Mouse (Mus musculus): Measurements from ENCODE around the gene Ric1. TPM values are rescaled to one million over a fixed set of nuclear protein-coding genes. Genes with fewer than 3 reads are reported as not detected.

Gene Ric1
- polyA plus RNA-seq, 1 experiment from 2014 or later = 12.1 TPM

DNA sequence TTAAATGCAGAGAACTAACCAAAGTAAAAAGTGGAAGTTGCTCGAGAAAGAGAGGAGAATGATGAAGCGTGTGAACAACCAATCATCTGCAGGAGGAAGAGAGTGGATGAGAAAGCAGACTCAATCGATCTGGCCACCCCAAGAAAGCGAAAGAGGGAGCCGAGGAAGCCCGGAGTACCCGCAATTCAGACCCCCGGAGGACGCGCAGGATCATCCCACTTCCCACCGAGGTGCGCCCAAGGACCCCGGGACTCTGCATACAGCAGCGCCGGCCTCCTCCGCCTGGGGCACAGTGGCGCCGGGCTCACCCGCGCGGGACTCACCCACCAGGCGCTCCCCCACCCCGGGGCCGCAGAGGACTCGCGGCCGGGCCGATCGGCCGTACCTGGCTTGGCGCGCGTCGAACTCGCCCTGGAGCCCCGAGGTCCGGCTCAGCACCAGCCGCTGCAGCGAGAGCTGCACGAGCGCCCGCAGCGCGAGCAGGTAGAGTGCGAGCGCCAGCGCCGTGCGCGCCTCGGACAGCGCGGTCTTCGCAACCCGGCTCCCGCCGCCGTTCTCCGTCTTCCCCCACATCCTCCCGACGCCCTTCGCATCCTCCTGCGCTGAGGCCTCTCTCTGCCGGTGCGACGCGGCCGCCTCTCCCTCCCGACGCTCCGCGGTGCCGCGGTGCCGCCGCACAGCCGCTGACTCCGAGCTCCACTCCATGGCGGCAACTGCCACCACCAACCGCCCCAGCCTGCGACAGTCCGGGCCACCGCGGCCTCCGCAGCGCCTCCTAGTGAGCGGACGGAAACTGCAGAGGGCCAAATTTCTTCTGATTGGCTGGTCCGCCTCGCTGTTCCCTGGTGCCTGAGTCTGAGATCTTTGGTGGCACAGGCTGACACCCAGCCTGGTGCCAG, 125.8 kb downstream of the Ric1 start, which contains the start of gene Ermp1:
TSS of gene Ermp1 (minus strand) at position 765 of the 899 bp plus-strand sequence.
- peak within 1 kb of the TSS; percentile 92 for H3K27ac ChIP-seq
- peak; percentile 95 for ATAC-seq (ENCODE audit: low FRiP score)

DNA sequence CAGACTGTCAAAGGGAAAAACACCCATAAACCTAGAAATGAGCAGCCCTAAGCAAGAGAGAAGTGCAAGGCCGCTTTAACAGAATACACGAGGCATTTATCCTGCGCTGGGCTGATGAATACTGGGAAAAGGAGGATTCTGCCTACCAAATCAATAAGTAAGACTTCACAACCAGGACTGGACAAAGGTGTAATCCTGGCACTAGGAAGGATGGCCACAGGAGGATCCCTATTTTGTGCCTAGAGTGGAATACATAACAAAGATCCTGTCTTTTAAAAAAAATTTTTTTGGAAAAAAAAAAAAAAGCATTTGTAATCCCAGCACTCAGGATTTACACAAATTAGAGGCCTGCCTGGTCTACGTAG, 126.5 kb downstream of the Ric1 start:
- H3K4me2 ChIP-seq = peak overlapping the region; percentile 55
- H3K27ac ChIP-seq = no peak overlapping the region
- H3K4me1 ChIP-seq = 0 out of 2 replicates have a peak, but pooled peaks cover 3% of the 10 kb centered on the region
- 0 out of 2 replicates have a peak, but pooled peaks cover 5% of the 10 kb centered on the region for H3K36me3 ChIP-seq (replicated peaks)
- 32% methylated on average over 4 of the region's 4 CpGs for WGBS
- no peaks in the 10 kb centered on the region for H3K9me3 ChIP-seq
- H3K4me3 ChIP-seq (replicated peaks) = peak overlapping the region; percentile 83
- H3K9ac ChIP-seq = peak overlapping the region; percentile 83; the same call in 1 of the 2 replicates
- no peak for ATAC-seq (ENCODE audit: low FRiP score)
- H3K27me3 ChIP-seq = no peaks in the 10 kb centered on the region

More for the DNA sequence above, 125.8 kb downstream of the Ric1 start, which contains the start of gene Ermp1:
- Histone ChIP-seq H3K4me3 (replicated peaks) (peak within 1 kb of the TSS; percentile 83), H3K36me3 (replicated peaks) (0 out of 2 replicates have a peak, but pooled peaks cover 5% of the 10 kb centered on the region), H3K27me3 (no peaks in the 10 kb centered on the region), H3K4me2 (peak within 1 kb of the TSS; percentile 55), H3K4me1 (0 out of 2 replicates have a peak, but pooled peaks cover 3% of the 10 kb centered on the region), H3K9me3 (no peaks in the 10 kb centered on the region), H3K9ac (peak within 1 kb of the TSS; percentile 83)
- WGBS = under 1% methylated on average over 85 of the region's 90 CpGs

DNA sequence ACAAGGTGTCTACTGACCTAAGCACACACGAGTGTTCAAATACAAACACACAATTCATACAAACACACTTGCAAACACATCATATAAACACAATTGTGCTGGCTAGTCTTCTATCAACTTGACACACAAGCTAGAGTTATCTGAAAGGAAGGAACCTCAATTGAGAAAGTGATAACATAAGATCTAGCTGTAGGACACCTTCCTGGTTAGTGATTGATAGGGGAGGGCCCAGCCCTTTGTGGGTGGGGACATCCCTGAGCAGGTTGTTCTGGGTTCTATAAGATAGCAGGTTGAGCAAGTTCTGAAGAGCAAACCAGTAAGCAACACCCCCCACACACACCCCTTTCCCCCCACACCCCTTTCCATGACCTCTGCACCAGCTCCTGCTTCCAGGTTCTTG, 127.6 kb downstream of the Ric1 start:
- Histone ChIP-seq H3K27me3 (no peaks in the 10 kb centered on the region), H3K36me3 (replicated peaks) (0 out of 2 replicates have a peak, but pooled peaks cover 4% of the 10 kb centered on the region), H3K4me3 (replicated peaks) (no peak overlapping the region), H3K9me3 (no peaks in the 10 kb centered on the region), H3K27ac (no peak overlapping the region), H3K4me1 (0 out of 2 replicates have a peak, but pooled peaks cover 3% of the 10 kb centered on the region), H3K9ac (no peak overlapping the region), H3K4me2 (no peak overlapping the region)
- ATAC-seq (ENCODE audit: low FRiP score) = no peak
- WGBS = 72% methylated on average over 1 of the region's 1 CpGs

DNA sequence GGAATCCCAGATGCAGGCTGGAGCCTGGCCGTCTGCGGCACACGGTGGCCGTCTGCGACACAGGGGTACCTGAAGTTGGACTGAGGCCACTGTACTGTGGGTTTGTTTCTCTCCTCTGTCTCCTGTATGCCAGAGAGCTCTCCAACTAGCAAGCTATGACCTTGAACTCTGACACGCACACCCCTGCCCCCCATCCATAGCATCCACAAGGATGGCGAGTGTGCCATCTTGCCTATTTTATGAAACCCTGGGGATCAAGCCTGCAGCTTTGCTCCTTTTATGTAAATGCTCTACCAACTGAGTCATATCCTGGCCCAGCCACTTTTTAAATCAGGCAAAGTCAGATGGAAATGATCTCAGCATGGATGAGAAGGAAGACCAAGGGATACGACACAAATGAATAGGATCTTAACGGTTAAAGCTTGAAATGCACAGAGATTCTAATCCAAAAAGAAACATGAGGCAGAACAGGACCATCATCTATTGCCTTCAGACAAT, 131.7 kb downstream of the Ric1 start:
- H3K9ac ChIP-seq = no peak overlapping the region
- no peaks in the 10 kb centered on the region for H3K4me1 ChIP-seq
- no peak overlapping the region for H3K4me3 ChIP-seq (replicated peaks)
- H3K9me3 ChIP-seq = no peaks in the 10 kb centered on the region
- no peak for ATAC-seq (ENCODE audit: low FRiP score)
- 86% methylated on average over 9 of the region's 9 CpGs for WGBS
- H3K27ac ChIP-seq = no peak overlapping the region
- H3K36me3 ChIP-seq (replicated peaks) = no peaks in the 10 kb centered on the region
- no peak overlapping the region for H3K4me2 ChIP-seq
- H3K27me3 ChIP-seq = no peaks in the 10 kb centered on the region

DNA sequence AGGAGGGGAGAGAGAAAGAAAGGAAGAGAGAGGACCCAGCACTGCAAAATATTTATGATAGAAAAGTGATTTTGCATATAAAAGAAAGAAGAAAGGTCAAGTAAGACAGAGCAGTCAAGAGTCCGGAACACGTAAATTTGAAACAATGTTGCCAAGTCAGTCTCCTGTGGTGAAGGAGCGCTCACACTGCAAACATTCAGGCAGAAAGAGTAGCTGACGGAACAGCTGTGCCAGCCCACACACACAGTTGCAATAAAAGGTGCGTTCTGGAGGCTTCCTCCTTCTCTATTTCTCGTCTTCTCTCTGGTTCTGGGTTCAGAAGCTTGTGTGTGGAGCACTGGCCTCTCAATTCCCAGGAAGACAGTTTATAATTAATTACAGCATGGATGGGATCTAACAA, 133.1 kb downstream of the Ric1 start:
- Histone ChIP-seq H3K4me3 (replicated peaks) (no peak overlapping the region), H3K9me3 (no peaks in the 10 kb centered on the region), H3K36me3 (replicated peaks) (no peaks in the 10 kb centered on the region), H3K4me2 (no peak overlapping the region), H3K27ac (no peak overlapping the region), H3K4me1 (no peaks in the 10 kb centered on the region), H3K27me3 (no peaks in the 10 kb centered on the region), H3K9ac (no peak overlapping the region)
- 45% methylated on average over 6 of the region's 6 CpGs for WGBS
- ATAC-seq (ENCODE audit: low FRiP score) = no peak

DNA sequence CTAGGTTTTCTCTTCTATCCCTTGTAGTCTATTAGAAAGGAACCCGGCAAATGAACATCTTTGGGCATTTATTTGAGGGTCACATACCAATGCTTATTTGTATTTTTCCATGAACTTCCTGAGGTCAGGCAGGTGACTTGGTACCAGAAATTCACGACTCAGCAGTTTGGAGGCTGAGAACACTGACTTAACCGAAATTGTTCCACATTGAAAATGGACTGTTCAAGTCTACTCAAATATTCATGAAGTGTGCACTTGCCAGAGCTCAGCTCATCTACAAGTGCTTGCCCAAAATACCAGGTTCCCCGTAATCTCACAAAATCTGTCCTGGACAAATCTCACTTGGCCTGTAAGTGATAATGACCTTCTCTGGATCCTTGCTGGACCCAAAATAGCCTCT, 133.9 kb downstream of the Ric1 start:
- H3K27ac ChIP-seq = no peak overlapping the region
- H3K4me1 ChIP-seq = no peaks in the 10 kb centered on the region
- no peak for ATAC-seq (ENCODE audit: low FRiP score)
- H3K4me3 ChIP-seq (replicated peaks) = no peak overlapping the region
- no peaks in the 10 kb centered on the region for H3K27me3 ChIP-seq
- H3K4me2 ChIP-seq = no peak overlapping the region
- no peak overlapping the region for H3K9ac ChIP-seq
- 67% methylated on average over 4 of the region's 4 CpGs for WGBS
- no peaks in the 10 kb centered on the region for H3K9me3 ChIP-seq
- H3K36me3 ChIP-seq (replicated peaks) = no peaks in the 10 kb centered on the region

Other genes with a start within 250 kb of the Ric1 start
- 5.3 TPM in 2 replicates for gene Insl6, start 196.9 kb upstream of the Ric1 start, polyA plus RNA-seq (2016; fragmentation: Nextera tagmentation; extraction: Ambion mirVana)
- 1.00 and 1.4 TPM in 2 replicates for gene Rln1, start 187.6 kb upstream of the Ric1 start, polyA plus RNA-seq (2016; fragmentation: Nextera tagmentation; extraction: Ambion mirVana)
- gene Plgrkt, start 154.9 kb upstream of the Ric1 start, polyA plus RNA-seq (2016; fragmentation: Nextera tagmentation; extraction: Ambion mirVana) = 75.9 and 80.5 TPM in 2 replicates
- gene Cd274, start 154.8 kb upstream of the Ric1 start, polyA plus RNA-seq (2016; fragmentation: Nextera tagmentation; extraction: Ambion mirVana) = 0.36 and 0.82 TPM in 2 replicates
- gene Pdcd1lg2, start 111.4 kb upstream of the Ric1 start, polyA plus RNA-seq (2016; fragmentation: Nextera tagmentation; extraction: Ambion mirVana) = 0.14 TPM in 1 of 2 replicates, not detected in the other
- 13.5 and 14.6 TPM in 2 replicates for gene Ermp1, start 126.1 kb downstream of the Ric1 start, polyA plus RNA-seq (2016; fragmentation: Nextera tagmentation; extraction: Ambion mirVana)
- gene Mlana, start 175.5 kb downstream of the Ric1 start, polyA plus RNA-seq (2016; fragmentation: Nextera tagmentation; extraction: Ambion mirVana) = not detected in 2 replicates

Measured in forebrain, embryonic 12.5 days (tissue).